Mouse (Mus musculus) right cerebral cortex, adult 18-20 months (tissue): ENCODE data around the gene Dusp13.

Source experiments
- DNase-seq: peaks from one replicate; pipeline ENCODE4 v3.0.0; 2022; ENCODE audit warnings: mixed read lengths

Gene Dusp13

DNA sequence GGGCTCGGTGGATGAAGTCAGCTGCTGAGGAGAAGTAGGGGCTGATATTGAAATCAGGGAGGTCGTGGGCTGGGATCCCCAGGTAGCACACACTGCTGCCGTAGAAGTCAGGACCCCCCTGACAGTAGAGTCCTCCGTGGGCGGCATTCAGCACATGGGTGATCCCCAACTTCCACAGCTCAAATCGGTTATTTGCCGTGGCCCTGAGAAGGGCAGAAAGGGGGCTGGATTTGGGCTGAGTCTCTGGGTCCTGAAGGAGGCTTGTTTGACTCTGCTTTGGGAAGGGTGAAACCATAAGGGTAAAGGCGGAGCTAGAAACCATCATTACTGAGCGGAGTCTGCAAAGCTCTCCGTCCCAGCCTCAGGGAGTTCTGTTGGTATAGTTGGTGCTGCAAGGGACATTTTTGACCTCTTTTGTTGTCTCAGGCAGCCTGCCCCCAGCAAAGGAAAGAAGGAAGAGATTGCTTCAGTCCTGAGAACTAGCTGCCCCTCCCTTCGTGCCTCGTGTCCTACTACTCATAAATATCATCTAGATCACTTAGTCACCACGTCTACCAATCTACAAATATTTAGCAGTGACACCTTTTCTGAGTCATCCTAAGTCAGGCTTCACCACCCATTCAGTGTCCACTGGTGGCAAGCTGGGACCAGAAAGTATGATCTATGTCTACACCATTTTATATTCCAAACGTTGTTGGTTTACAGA lies 3.4 kb downstream of the Dusp13 start:
- DNase-seq, result no peak

DNA sequence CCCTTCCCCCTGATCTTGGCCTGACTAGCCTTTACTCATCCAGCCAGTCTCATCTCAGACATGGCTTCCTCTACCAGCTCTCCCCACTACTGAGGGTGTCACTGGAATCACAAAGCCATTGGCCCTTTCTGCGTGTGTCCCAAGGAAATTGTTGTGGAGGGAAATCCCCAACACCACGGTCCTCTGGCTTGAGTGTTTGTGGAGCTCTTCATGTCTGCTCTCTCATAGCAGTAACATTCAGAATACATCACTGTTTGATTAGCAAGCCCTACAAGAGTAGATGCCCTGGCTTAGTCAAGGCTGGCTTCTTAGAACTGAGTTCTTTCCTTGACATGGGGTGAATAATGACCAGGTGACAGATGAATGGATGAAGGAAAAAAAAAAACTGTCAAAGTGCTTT lies 4.1 kb downstream of the Dusp13 start:
- DNase-seq, result no peak

DNA sequence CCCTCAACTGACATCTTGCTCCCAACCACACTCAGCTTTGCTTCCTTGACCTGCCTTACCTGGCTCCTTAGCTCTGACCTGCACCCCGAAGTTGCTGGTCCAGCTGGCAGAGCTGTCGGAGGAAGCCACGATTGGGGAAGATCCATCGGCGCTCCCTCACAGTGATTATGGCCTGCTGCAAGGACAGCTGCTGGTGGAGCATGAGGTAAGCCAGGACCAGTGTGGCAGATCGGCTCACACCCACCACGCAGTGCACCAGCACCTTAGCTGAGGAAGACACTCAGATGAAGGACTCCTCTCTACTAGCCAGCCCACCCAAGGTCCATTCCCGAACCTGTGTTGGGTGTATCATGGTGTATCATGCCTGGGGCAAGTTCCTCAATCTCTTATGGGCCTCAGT lies 4.7 kb downstream of the Dusp13 start:
- DNase-seq, result no peak

DNA sequence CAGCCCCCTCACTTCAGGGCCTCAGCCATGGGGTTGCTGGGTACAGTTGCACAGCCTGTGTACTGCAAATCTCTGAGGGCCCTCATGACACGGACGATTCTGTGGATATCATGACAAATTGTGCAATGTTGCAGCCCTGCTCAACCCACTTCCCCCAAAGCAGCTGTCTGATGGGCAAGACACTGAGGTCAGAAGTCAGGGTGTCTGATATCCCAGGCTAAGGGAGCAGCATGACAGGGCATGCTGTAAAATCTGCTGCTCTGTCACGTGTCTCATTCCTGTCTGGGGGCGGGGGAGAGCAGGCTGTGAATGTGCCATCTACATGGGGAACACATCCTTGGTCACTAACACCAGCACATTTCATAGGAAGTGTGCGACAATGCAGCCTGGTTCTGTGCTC lies 5.8 kb downstream of the Dusp13 start:
- no peak for DNase-seq

DNA sequence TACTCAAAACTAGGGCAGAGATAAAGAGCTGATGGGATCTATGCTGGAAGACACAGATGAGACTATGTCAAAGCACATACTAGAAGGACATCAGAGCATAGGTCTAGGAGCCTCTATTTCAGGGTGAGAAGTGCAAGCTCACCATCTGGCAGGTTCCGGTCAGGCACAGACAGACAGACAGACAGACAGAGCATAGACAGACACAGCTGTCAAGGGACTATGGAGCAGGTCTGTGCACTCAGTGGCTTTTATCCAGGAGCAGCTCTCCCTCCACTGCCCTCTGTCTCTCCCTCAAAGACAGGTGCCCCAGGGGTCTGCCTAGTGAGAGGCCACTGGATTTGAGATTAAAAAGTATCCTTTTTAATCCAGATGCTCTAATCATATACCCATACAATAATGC lies 6.8 kb downstream of the Dusp13 start:
- no peak for DNase-seq

DNA sequence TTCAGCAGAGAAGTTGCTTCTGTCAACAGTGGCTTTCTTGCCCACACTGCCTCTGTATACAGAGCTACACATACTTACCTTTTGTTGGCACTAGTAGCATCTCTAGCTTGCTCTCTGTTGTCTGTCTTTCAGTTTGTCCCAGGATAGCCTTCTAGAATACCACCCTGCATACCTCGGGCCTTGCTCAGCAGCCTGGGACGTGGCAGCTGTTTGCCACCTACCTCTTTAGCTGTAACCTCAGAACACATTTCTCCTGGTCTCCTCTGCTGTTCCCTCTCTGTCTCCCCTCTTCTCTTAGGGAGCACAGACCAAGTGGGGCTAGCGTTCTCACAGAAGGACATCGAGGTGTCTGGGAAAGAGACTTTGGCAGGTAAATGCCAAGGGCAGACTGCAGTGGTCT lies 8.5 kb downstream of the Dusp13 start:
- DNase-seq, result no peak

DNA sequence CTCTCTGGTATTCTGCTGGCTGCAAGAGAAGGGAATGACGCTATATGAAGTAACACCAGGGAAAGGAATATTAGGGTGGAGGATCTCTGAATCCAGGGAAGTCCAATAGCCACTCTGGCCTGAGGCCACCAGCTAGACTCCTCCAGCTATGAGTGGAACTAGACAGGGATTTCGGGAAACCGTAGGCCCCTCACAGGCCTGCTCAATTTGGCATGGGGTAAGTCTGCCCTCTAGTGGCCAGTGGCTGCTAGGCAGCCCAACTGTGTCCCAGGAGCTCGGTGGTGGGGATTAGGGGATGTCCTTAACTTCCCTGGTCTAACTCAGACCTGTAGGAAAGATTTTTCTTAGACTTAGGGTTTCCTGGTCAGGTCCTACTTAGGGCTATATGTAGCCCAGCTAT lies 9.2 kb downstream of the Dusp13 start:
- DNase-seq, result peak; percentile 77

DNA sequence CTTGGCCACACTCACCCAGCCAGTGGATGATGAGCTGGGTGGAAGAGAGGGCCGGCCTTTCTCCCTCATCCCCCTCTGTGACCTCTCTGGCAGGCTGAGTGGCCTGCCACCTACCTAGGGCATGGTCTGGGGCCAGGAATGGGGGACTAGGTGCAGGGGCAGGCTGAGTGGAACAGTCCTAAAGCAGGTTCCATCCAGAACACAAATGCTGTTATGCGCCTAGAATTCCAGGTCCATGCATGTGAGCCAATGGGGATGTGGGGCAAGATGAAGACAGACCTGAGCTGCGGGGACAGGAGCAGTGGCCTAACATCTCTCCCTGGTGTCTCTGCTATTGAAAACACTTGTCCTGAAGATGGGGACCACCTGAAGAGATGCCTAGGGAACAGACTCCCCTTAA lies 9.7 kb downstream of the Dusp13 start:
- no peak for DNase-seq

DNA sequence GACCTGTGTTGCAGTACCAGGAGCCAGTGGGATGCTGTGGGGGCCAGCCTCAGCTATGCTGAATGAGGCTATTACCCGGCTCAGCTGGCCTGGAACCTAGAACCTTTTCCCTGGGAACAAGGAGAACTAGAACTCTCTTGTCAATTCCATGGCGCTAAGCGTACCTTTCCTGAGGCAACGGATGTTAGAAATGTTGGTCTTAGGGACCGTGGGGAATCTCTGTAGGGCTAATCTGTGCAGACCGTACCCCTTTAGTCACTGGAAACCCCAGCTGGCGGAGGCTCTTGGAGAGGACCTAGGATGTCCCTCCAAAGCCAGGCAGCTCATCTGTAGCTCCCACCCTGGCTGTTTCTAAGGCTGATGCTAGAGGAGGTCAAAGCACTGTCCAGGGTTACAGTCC lies 10.6 kb downstream of the Dusp13 start:
- no peak for DNase-seq

DNA sequence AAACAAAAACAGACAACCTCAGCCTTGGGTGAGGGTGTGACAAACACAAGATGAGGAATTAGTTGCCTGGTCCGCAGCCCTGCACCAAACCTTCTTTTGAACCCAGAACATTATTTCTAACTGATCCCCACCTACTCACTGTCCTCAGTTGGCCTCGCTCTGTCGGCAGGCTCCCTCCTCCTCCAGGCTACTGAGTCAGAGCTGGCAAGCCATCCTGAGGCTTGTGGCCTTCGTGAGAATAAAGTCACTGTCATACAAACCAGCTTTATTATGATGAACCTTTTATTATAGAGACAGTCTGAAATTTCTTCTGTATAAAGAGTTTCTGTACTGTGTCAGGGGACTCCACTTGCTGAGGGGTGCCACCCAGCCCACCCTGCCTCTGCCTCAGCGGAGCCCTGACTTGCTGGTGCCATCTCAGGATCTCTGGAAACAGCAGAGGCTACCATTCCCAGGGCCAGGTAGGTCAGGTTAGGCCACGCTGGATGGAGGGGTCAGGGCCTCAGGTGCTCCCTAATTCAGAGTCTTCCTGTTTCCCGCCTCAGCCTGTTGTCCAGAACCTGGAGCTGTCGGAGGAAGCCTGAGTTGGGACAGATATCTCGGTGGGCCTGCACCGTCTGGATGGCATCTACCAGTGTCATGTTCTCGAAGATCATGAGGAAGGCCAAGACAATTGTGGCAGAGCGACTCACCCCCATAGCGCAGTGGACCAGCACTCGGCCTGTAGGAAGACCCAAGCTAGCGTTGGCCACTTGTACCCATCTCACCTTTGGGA lies 17.7 kb downstream of the Dusp13 start:
- DNase-seq, result no peak

DNA sequence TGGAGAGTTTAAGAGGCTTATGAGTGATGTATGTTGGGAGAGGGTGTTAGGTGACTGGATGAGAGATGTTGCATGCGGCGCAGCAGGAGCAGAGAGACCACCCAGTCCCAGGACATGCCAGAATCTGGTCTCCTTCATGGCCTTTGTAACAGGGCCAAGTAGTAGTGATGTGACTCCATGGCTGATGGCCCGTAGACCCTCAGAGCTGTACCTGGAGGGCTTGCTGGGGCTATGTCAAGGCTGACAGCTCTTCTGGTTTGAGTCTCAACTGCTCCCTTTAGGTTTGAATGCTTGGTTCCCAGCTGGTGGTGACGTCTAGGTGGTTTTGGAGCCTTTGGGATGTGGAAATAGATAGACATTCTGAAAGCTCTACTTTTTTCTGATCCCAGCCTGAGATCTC lies 21.0 kb downstream of the Dusp13 start:
- no peak for DNase-seq

DNA sequence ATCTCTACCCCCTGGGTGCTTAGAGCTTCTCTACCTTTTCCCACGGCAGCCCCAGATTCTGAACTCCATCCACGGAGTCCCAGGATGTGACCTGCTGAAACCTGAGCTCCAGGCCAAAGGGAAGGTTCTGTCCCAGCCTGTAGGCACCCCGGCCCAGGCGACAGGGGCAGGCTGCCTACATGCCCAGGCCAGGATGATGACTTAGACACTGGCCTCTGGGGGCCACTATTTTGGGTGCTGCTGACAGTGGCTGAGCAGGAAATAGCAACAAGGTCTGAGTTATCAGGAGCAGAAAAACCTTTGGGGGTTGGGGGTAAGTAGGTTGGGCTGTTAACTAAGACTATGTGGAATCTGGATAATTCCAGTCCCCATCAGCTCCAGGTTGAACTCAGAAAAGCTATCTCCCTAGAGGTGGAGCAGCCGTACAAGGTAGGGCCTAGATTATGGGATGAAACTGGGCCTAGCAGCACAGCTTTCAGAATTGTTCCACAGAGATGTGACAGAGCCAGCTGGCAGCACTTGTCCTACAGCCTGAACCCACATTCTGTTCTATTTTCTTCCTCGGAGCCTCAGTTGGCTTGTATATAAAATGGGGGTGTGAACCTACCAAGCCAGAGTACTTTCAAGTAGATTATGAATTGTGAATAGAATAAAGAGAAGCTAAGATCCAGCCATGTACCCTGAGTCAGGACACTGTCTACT lies 21.8 kb downstream of the Dusp13 start:
- DNase-seq, result peak; percentile 73

DNA sequence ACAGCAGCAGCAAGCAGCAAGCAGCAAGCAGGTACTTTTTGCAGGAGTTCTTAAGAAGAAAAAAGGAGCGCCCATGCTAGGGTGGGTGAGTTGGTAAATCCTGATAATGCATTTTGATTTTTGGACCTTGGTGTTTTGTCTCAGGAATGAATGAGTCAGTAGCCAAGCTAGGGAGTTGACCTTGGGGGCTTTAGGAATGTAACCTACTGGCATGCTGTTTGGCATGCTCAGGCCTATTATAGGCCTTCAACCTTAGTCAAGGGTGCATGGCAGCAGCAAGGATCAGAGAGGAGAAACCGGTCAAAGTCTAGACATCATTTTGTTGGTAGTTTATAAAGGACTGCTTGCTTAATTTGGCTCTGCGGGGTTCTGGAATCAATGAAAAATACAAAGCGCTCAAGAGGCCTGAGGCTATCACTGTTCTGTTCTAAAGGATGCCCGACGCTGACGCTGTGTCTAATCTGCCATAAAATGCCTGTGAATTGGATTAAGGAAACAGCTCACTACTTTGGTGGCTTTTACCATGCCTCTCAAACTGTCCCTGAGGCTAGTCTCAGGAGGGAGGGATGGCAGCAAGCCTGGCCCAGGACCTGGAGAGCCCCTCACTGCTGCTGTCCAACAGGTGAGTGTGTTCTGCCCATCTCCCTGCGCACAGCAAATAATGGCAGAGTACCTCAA lies 28.8 kb downstream of the Dusp13 start:
- DNase-seq, result no peak

DNA sequence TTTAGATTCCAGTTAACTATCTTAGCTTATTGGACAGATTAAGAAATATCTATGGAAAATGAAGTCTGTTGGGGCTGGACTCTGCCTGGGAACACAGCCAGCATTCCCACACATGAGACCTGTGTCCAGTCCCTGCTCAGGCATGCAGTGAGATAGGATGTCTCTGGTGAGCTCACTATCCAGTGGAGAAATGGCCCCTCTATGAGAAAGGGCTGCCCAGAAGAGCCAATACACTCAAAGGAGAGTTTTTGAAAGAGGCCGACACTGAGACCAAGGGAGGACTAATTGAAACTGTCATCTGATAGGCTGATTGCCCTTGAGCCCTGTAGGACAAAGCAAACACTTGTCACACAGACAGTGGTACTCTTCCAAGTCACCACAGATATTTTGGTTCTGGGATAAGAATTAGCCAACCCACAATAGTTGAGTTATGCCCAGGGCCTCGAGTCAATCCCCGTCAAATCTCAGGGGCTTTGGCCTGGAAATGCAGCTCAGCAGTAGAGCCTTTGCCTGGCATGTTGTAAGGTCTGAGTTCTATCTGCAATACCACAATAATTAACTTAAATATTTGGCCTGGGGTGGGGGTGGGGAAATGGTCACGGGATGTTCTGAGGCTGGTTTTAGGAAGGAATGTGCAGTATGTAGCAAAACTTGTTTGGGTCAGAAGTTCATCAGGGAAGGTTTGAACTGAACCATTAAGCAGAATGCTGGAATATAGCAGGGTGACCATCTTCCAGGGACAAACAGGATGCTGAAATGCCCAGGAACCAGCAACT lies 30.4 kb downstream of the Dusp13 start:
- no peak for DNase-seq

DNA sequence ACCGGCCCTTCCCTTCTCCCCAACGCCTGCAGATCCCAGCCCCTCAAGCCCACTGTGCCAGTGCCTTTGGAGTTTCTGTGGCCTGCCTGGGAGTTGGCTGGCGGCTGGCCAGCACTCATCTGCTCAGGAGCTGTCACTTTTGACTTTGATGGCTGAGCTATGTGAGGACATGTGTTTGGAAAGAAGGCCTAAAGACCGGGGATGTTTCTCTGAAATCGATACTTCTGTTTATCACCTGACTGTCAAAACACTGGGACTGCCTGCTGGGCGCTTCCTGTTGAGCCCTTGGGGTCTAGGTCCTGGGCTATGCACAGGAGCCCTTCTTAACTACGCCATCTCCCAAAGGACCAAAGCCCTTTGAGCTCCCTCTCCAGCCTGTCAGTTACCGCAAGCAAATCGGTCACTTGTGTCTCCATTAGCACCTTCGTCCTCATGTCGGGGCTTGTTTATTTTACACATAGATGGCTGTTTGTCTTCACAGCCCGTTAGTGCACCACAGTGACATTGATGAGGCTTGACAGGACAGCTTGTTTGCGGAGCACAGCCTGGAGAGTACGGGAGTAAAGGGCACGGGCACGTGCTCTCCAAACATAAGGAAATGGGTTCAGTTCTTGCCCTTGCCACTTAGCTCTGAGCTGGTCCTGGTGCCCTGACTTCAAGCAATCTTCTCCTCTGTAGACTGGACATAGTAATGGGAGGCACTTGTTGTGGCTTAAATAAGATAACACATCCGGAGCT lies 31.2 kb downstream of the Dusp13 start:
- DNase-seq, result no peak

DNA sequence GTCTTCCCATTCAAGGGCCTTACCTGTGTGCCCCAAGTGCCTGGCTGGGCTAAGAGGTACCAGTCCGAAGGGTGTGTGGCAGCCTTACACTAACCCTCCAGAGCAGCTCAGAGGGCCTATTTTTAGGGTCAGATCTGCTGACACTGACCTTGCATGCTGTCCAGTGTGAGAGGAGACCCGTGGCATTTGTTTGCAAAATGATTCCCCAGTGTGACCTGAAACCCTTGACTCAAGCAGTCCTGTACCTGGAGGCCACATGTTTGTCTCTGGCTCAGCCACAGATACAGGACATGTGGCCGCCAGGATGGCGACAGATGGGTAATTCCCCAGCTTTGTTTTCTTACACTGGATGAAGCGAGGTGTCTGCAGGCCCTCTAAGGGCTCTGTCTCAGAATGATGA lies 36.5 kb downstream of the Dusp13 start, which contains the start of gene Dupd1:
TSS of gene Dupd1 (minus strand) at position 91 of the 400 bp plus-strand sequence.
- DNase-seq, result no peak

DNA sequence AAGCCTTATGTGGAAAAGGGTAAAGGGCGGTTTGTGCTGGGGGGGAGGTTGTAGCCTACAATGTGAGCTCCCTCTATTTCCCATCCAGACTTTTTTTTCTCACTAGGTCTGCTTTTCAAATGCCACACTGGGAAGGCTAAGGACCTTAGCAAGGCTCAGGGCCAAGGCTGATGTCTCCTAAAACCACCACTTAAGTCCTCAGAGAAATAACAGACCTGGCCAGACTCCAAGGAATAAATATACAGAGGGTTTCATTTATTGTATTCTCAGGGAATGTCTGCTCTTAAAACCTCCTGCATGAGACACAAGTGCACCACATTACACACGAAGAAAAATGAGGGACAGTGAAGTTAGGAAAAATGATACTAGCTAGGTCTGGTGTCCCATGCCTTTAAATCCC lies 39.8 kb downstream of the Dusp13 start:
- DNase-seq, result no peak

DNA sequence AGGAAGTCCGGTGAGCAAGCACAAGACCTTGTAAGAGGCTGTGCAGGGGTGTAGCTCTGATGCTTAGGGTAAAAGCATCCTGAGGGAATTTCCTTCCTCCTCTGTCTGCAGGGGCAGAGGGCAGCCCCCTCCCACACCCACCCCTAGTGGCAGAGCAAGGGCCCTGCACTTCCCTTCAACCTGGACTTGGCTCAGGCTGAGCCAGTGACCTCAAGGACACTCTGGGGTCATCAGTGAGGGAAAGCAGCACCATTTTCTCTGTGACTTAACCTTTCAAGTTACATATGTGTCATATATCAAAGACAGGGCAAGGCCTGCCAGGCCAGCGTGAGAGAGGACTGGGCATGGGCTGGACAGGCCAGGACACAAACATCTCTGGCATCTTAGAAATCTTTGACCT lies 41.4 kb downstream of the Dusp13 start:
- no peak for DNase-seq

DNA sequence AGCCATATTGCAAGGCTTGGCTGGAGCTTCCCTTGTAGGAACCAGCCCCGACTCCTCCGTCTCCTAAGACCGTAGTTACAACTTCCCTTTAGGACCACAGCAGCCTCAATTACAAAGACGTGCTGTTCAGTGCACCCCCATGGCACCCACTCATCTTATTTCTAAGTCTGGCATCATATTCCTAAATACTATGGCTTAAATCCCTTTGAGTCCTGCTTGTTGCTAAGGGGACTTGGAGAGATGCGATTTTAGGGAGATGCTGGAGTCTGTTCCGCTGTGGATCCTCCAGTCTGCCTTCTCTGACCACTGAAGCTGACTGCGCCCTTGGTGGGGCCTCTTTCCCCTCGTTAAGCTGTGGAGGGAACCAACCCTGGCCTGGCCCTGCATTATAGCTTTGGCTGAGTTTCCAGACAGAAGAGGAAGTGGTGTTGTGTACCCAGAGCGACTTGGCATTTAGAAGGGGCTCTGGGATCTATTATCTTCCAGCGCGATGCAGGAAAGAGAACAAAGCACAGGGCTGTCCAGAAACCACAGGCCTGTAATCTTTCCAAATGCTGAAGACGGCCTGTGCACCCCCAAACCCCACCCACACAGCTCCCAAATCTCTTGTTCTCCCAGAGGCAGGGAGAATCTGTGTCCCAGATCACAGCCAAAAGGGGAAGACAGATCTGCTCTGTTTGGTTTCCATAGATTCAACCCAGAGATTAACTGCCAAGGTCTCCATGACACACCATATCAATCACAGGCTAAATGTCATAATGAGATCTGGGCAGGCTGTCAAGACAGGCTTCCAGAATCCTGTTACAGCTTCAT lies 44.0 kb downstream of the Dusp13 start:
- DNase-seq, result peak; percentile 47

DNA sequence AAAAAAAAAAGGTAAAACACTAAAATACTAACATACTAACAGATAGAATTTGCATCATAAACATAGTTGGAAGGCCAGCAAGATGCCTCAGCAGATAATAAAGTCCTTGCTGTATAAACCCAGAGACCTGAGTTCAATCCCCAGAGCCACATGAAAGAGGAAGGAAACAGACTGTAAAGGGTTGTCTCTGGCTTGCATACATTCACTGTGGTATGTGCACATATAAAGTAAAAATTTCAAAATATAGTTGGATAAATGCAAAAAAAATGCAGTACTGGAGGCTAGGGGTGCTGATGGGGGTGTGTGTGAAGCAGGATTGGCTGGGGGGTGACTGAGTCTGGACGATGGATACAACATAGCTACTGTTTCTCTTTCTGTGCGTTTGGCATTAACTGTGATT lies 45.5 kb downstream of the Dusp13 start:
- DNase-seq, result no peak

DNA sequence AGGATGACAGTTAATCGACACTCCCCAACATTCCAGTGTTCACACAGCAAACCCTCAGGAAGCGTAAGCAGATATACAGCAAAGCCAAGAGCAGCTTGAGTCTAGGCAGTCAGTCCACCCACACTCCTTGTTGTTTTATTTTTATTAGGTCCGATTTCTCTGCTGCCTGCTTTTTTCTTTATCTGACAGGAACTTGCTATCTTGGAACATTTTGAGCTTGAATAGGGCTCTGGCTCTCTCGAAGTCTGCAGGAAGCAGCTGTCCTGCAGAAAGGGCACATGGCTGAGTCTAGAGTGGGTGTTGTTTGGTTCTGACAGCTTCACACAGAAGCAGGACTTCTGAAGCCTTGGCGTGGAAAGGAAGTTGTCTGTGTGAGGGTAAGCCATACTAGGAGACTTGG lies 47.7 kb downstream of the Dusp13 start:
- DNase-seq, result no peak
